Mouse (Mus musculus): Measurements from ENCODE around the gene Naa10. TPM values are rescaled to one million over a fixed set of nuclear protein-coding genes. Genes with fewer than 3 reads are reported as not detected.

The Naa10 gene
- polyA plus RNA-seq, 1 experiment from 2014 or later: 136 TPM

DNA sequence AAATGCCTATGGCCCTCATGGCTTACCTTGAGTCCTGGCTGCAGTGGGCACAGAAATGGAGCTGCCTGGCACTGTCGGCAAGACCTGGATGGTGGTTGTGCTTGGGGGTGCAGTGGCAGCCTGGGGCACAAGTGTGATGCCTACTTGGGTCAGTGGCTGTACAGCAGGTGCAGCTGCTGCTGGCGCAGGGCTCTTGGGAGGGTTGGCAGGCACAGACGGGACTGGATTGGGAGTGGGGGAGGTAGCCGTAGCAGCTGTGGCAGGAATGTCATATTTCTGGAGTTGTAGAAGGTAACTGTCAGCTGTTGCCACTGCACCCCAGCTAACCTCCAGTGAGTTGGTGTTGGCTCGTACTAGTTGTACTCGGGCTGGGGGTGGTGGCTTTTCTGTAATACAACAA, 33.2 kb upstream of the Naa10 start:
- H3K36me3 ChIP-seq (ENCODE audit: control insufficient read depth, insufficient read depth, low read length): peaks cover 50% of the 10 kb centered on the region
- H3K9me3 ChIP-seq (ENCODE audit: control insufficient read depth, low read length): no peaks in the 10 kb centered on the region
- H3K4me3 ChIP-seq (ENCODE audit: low read length): no peak overlapping the region
- H3K27me3 ChIP-seq (ENCODE audit: control insufficient read depth, insufficient read depth, low read depth, low read length): no peaks in the 10 kb centered on the region
- ATAC-seq (ENCODE audit: low read depth): no peak
- 93% methylated on average over 6 of the region's 6 CpGs for WGBS
- no peak overlapping the region for H3K9ac ChIP-seq (ENCODE audit: low read length)
- no peak overlapping the region for H3K4me2 ChIP-seq (ENCODE audit: low read depth, low read length)
- H3K27ac ChIP-seq (ENCODE audit: low read length): no peak overlapping the region
- no peaks in the 10 kb centered on the region for H3K4me1 ChIP-seq (replicated peaks; ENCODE audit: control insufficient read depth, insufficient read depth, low read length)

DNA sequence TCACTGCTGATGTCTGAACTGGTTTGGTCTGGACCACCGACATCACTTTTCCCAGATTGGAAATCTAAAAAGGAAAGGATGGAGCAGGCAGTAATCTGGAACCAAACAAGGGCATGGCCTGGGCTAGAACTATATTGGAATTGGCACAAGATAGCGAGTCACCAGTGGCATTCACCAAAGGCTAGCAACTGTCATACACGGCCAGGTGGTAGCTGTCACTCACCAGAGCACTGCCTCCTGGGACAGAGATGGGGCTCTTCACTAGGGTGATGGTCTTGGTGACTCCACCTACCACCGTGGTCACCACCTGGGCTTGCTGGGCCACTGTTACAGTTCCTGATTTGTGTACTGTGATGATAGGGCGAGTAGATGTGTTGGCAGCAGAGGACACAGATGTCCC, 30.9 kb upstream of the Naa10 start:
- no peaks in the 10 kb centered on the region for H3K27me3 ChIP-seq (ENCODE audit: control insufficient read depth, insufficient read depth, low read depth, low read length)

DNA sequence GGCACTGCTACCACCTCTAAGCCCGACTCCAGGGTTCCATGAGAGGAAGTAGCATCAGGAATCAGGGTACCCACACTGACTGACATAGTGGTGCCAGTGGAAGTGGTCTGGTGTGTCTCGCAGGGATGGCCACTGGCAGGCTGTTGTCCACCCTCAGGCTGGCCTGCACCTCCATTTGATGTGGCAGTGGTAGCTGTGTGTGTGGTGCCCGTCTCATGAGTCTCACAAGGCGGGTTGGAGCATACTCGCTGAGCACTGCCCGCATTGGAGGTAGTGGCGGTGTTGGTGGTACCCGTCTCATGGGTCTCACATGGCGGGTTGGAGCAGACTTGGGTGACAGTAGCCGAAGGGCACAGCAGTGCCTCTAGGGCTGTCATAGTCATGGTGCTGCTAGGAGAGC, 27.6 kb upstream of the Naa10 start:
- H3K9me3 ChIP-seq (ENCODE audit: control insufficient read depth, low read length): no peaks in the 10 kb centered on the region
- no peak overlapping the region for H3K4me3 ChIP-seq (ENCODE audit: low read length)
- H3K36me3 ChIP-seq (ENCODE audit: control insufficient read depth, insufficient read depth, low read length): peaks cover 51% of the 10 kb centered on the region
- no peak overlapping the region for H3K27ac ChIP-seq (ENCODE audit: low read length)
- no peaks in the 10 kb centered on the region for H3K4me1 ChIP-seq (replicated peaks; ENCODE audit: control insufficient read depth, insufficient read depth, low read length)
- H3K4me2 ChIP-seq (ENCODE audit: low read depth, low read length): no peak overlapping the region
- H3K9ac ChIP-seq (ENCODE audit: low read length): no peak overlapping the region
- H3K27me3 ChIP-seq (ENCODE audit: control insufficient read depth, insufficient read depth, low read depth, low read length): no peaks in the 10 kb centered on the region
- WGBS: 89% methylated on average over 10 of the region's 10 CpGs
- ATAC-seq (ENCODE audit: low read depth): peak; percentile 34; the same call in 1 of the 2 replicates

More for the DNA sequence above, 30.9 kb upstream of the Naa10 start:
- Histone ChIP-seq H3K4me2 (ENCODE audit: low read depth, low read length) (no peak overlapping the region), H3K9ac (ENCODE audit: low read length) (no peak overlapping the region), H3K4me3 (ENCODE audit: low read length) (no peak overlapping the region), H3K4me1 (replicated peaks; ENCODE audit: control insufficient read depth, insufficient read depth, low read length) (no peaks in the 10 kb centered on the region), H3K27ac (ENCODE audit: low read length) (no peak overlapping the region), H3K36me3 (ENCODE audit: control insufficient read depth, insufficient read depth, low read length) (peaks cover 49% of the 10 kb centered on the region), H3K9me3 (ENCODE audit: control insufficient read depth, low read length) (no peaks in the 10 kb centered on the region)
- WGBS: 84% methylated on average over 5 of the region's 5 CpGs
- no peak for ATAC-seq (ENCODE audit: low read depth)

DNA sequence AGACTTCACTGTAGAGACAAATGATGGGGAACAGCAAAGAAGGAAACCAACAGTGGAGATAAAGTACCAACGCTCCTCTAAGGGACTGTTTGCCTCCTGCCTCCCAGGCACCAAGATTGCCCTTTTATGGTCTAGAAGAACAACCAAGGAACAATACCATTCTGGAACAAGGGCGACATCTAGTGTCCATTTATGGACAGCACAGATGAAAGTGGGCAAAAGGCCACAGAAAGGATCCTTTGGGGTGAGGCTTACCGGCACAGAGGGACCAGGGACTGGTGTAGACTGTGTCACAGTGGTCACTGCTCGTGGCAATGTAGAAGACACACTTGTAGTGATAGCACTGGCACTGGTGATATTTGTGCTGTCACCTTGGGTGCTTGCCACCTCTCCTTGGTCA, 26.9 kb upstream of the Naa10 start:
- H3K4me3 ChIP-seq (ENCODE audit: low read length): no peak overlapping the region
- no peak overlapping the region for H3K27ac ChIP-seq (ENCODE audit: low read length)
- peak; percentile 40; the same call in 1 of the 2 replicates for ATAC-seq (ENCODE audit: low read depth)
- WGBS: 30% methylated on average over 4 of the region's 4 CpGs
- no peak overlapping the region for H3K9ac ChIP-seq (ENCODE audit: low read length)
- no peaks in the 10 kb centered on the region for H3K27me3 ChIP-seq (ENCODE audit: control insufficient read depth, insufficient read depth, low read depth, low read length)
- H3K36me3 ChIP-seq (ENCODE audit: control insufficient read depth, insufficient read depth, low read length): peaks cover 48% of the 10 kb centered on the region
- H3K9me3 ChIP-seq (ENCODE audit: control insufficient read depth, low read length): no peaks in the 10 kb centered on the region
- H3K4me2 ChIP-seq (ENCODE audit: low read depth, low read length): no peak overlapping the region
- H3K4me1 ChIP-seq (replicated peaks; ENCODE audit: control insufficient read depth, insufficient read depth, low read length): no peaks in the 10 kb centered on the region

DNA sequence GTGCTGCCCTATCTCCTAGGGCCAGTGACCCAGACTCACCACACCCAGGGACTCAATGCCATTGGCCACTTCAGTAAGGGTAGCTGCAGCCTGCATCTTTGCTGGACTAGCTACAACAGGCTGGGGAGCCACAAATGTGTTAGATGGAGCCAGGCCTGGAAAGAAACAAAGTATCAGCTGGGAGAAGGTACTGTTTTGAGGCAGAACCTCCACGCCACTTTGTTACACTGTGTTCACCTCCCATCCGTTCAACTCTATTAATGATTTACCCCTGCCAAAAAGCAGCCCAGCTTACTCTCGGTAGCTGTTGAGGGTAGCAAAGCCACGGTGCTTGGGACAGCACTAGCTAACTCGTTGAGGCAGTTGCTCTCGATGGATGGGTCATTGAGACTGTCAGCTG, 25.2 kb upstream of the Naa10 start:
- 79% methylated on average over 6 of the region's 6 CpGs for WGBS
- H3K9ac ChIP-seq (ENCODE audit: low read length): no peak overlapping the region
- no peaks in the 10 kb centered on the region for H3K9me3 ChIP-seq (ENCODE audit: control insufficient read depth, low read length)
- no peaks in the 10 kb centered on the region for H3K4me1 ChIP-seq (replicated peaks; ENCODE audit: control insufficient read depth, insufficient read depth, low read length)
- no peak overlapping the region for H3K27ac ChIP-seq (ENCODE audit: low read length)
- H3K27me3 ChIP-seq (ENCODE audit: control insufficient read depth, insufficient read depth, low read depth, low read length): no peaks in the 10 kb centered on the region
- peaks cover 42% of the 10 kb centered on the region for H3K36me3 ChIP-seq (ENCODE audit: control insufficient read depth, insufficient read depth, low read length)
- no peak overlapping the region for H3K4me3 ChIP-seq (ENCODE audit: low read length)
- ATAC-seq (ENCODE audit: low read depth): no peak
- H3K4me2 ChIP-seq (ENCODE audit: low read depth, low read length): no peak overlapping the region

DNA sequence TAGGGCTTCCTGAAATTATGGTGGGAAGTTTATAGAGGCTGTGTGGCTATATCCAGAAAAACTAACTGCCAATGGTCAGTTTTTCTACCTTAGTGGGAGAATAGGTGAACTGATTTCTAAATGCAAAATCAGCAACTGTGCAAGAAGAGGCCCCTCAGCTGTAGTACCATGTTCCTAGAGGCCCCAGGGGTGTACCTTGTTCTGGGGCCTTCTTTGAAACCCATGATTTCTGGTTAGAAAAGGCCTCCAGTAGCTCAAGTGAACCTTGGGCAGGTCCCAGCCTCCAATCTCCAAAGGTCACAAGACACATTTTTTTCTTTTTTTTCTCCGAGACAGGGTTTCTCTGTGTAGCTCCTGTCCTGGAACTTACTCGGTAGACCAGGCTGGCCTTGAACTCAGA, 20.6 kb upstream of the Naa10 start:
- H3K27ac ChIP-seq (ENCODE audit: low read length): no peak overlapping the region
- no peak for ATAC-seq (ENCODE audit: low read depth)
- H3K27me3 ChIP-seq (ENCODE audit: control insufficient read depth, insufficient read depth, low read depth, low read length): no peaks in the 10 kb centered on the region
- no peaks in the 10 kb centered on the region for H3K4me1 ChIP-seq (replicated peaks; ENCODE audit: control insufficient read depth, insufficient read depth, low read length)
- WGBS: 83% methylated on average over 2 of the region's 2 CpGs
- no peak overlapping the region for H3K4me2 ChIP-seq (ENCODE audit: low read depth, low read length)
- peaks cover 22% of the 10 kb centered on the region for H3K36me3 ChIP-seq (ENCODE audit: control insufficient read depth, insufficient read depth, low read length)
- no peak overlapping the region for H3K4me3 ChIP-seq (ENCODE audit: low read length)
- no peak overlapping the region for H3K9ac ChIP-seq (ENCODE audit: low read length)
- H3K9me3 ChIP-seq (ENCODE audit: control insufficient read depth, low read length): no peaks in the 10 kb centered on the region

DNA sequence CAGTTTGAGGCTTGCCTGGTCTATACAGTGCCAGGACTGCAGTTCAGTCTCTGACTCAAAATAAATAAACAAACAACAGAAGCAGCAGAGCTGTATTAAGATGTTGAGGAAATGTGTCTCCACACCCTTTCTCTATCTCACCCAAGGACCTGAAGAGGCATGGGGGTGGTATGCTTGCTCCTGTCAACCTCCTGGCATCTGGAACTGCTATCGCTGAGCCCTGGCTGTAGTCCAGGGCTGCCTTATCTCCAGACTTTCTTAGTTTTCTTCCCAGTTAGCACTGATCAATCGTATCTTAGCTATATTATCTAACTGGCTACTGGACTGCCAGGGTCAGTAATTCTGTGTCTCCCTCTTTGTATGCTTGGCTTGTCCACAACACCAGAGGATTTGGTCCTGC, 20.1 kb upstream of the Naa10 start:
- 78% methylated on average over 2 of the region's 2 CpGs for WGBS
- no peak overlapping the region for H3K4me2 ChIP-seq (ENCODE audit: low read depth, low read length)
- no peak overlapping the region for H3K4me3 ChIP-seq (ENCODE audit: low read length)
- no peaks in the 10 kb centered on the region for H3K4me1 ChIP-seq (replicated peaks; ENCODE audit: control insufficient read depth, insufficient read depth, low read length)
- H3K9ac ChIP-seq (ENCODE audit: low read length): no peak overlapping the region
- peaks cover 18% of the 10 kb centered on the region for H3K36me3 ChIP-seq (ENCODE audit: control insufficient read depth, insufficient read depth, low read length)
- no peaks in the 10 kb centered on the region for H3K27me3 ChIP-seq (ENCODE audit: control insufficient read depth, insufficient read depth, low read depth, low read length)
- H3K9me3 ChIP-seq (ENCODE audit: control insufficient read depth, low read length): no peaks in the 10 kb centered on the region
- no peak overlapping the region for H3K27ac ChIP-seq (ENCODE audit: low read length)
- ATAC-seq (ENCODE audit: low read depth): no peak

DNA sequence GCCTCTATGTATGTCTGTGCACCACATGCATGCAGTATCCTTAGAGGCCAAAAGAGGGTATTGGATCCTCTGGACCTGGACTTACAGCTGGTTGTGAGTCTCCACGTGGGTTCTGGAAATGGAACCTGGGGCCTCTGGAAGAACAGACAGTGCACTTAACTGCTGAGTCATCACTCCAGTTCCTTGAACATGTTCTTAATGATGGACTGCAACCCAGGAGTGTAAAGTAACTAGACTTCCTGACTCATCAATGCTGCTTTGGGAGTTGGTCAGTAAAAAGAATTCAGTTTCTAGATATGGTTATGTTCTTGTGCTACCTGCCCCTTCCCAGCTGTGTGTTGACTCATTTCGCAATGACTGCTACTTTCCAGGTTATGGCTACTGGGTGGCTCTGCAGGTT, 10.1 kb upstream of the Naa10 start:
- WGBS: 65% methylated on average over 2 of the region's 2 CpGs
- Histone ChIP-seq H3K9ac (ENCODE audit: low read length) (no peak overlapping the region), H3K4me2 (ENCODE audit: low read depth, low read length) (no peak overlapping the region), H3K27me3 (ENCODE audit: control insufficient read depth, insufficient read depth, low read depth, low read length) (no peaks in the 10 kb centered on the region), H3K4me1 (replicated peaks; ENCODE audit: control insufficient read depth, insufficient read depth, low read length) (no peaks in the 10 kb centered on the region), H3K36me3 (ENCODE audit: control insufficient read depth, insufficient read depth, low read length) (no peaks in the 10 kb centered on the region), H3K27ac (ENCODE audit: low read length) (no peak overlapping the region), H3K9me3 (ENCODE audit: control insufficient read depth, low read length) (no peaks in the 10 kb centered on the region), H3K4me3 (ENCODE audit: low read length) (no peak overlapping the region)
- no peak for ATAC-seq (ENCODE audit: low read depth)

DNA sequence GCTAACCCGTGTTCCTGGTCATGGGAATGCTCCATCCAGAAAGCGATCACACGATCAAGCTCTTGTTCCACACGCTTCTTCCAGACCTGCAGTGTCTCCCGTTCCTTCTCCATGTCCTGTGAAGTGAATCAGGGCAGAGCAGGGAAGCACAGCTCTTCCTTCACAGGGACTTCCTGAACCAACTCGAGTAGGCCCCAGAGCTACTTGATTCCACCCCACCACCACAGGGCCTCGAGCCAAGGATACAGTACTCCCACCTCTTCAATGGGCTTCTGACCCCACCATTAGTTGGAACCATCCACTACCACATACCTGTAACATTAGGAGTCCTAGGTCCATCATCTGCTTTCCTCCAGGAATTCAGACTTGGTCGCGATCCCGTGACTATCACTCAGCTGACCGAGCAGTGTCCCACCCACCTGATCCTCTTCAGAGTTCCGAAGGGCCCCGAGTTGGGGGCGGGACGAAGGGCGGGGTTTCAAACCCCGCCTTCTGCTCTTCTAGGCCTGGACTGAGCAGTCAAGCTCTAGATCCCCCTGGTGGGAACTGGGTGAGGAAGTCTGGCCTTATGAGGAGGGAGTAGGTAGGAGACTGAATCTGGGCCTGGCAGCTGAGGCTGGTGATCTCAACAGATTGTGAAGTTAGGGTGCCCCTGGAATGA, 8.8 kb upstream of the Naa10 start, which contains the start of gene Renbp:
TSS of gene Renbp (minus strand) at position 449 of the 661 bp plus-strand sequence.
- Histone ChIP-seq H3K9ac (ENCODE audit: low read length) (peak within 1 kb of the TSS; percentile 50), H3K27ac (ENCODE audit: low read length) (no peak within 1 kb of the TSS)
- 33% methylated on average over 17 of the region's 17 CpGs for WGBS

DNA sequence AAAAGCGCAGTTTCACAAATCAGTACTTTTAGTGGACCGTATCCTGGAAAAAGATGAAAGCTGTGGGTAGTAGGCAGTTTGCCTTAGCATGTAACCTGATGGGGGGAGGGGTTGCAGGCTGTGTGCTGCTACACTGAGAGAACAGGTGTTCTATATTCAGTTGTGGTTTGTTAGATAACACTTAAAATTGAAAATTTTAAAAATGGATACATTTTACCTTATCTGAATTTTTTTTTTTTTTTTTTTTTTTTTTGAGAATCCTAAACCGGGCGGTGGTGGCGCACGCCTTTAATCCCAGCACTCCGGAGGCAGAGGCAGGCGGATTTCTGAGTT, 772 bp upstream of the Naa10 start:
- no peaks in the 10 kb centered on the region for H3K4me1 ChIP-seq (replicated peaks; ENCODE audit: control insufficient read depth, insufficient read depth, low read length)
- H3K27me3 ChIP-seq (ENCODE audit: control insufficient read depth, insufficient read depth, low read depth, low read length): no peaks in the 10 kb centered on the region
- 68% methylated on average over 8 of the region's 8 CpGs for WGBS
- H3K9ac ChIP-seq (ENCODE audit: low read length): peak overlapping the region; percentile 73
- no peaks in the 10 kb centered on the region for H3K36me3 ChIP-seq (ENCODE audit: control insufficient read depth, insufficient read depth, low read length)
- H3K27ac ChIP-seq (ENCODE audit: low read length): no peak overlapping the region
- no peaks in the 10 kb centered on the region for H3K9me3 ChIP-seq (ENCODE audit: control insufficient read depth, low read length)
- ATAC-seq (ENCODE audit: low read depth): no peak
- H3K4me3 ChIP-seq (ENCODE audit: low read length): peak overlapping the region; percentile 67
- H3K4me2 ChIP-seq (ENCODE audit: low read depth, low read length): peak overlapping the region; percentile 68

More for the DNA sequence above, 8.8 kb upstream of the Naa10 start, which contains the start of gene Renbp:
- Histone ChIP-seq H3K9me3 (ENCODE audit: control insufficient read depth, low read length) (no peaks in the 10 kb centered on the region), H3K27me3 (ENCODE audit: control insufficient read depth, insufficient read depth, low read depth, low read length) (no peaks in the 10 kb centered on the region), H3K4me3 (ENCODE audit: low read length) (peak within 1 kb of the TSS; percentile 47), H3K4me1 (replicated peaks; ENCODE audit: control insufficient read depth, insufficient read depth, low read length) (no peaks in the 10 kb centered on the region), H3K36me3 (ENCODE audit: control insufficient read depth, insufficient read depth, low read length) (no peaks in the 10 kb centered on the region), H3K4me2 (ENCODE audit: low read depth, low read length) (peak within 1 kb of the TSS; percentile 49)
- peak; percentile 96 for ATAC-seq (ENCODE audit: low read depth)

Data from lung, embryonic 16.5 days (tissue).